Mouse (Mus musculus) lung, adult 2 months (tissue): ENCODE data around the gene 4933406M09Rik.

Source experiments
- CTCF ChIP-seq: fragments of 200-500 bp; IDR thresholded peaks from 2 replicates; pipeline ENCODE4 v1.5.1; 2011; ENCODE audit warnings: mild to moderate bottlenecking, low read length, control low read depth; ENCODE audit not compliant: insufficient read depth
- POLR2A ChIP-seq: fragments of 200-500 bp; IDR thresholded peaks from 2 replicates; pipeline ENCODE4 v1.6.1; 2011; ENCODE audit warnings: low read depth, mild to moderate bottlenecking, control low read depth, low read length, borderline replicate concordance; ENCODE audit errors: extremely low read depth

GRCm38 (mm10) chr1:134361195-134361856 is 24.4 kb upstream of the 4933406M09Rik start:
- TF ChIP-seq CTCF (no peak), POLR2A (no peak)
